ENCODE assay signal across 27 mouse cellular contexts in genomic region chr1:137576174-137576573, GRCm38 (mm10).
DNase-seq lines count a peak whose midpoint lies in the region; ATAC-seq and TF ChIP-seq lines count a peak whose summit lies in the region.
"Had no signal": no experiment of that assay in that cellular context is flagged by ENCODE, and none has a peak within 500 bp of the region (broad histone marks: within the 10 kb centered on the region; RNA-seq: fewer than 3 reads in every experiment).

No protein-coding gene starts in this region.

- no peaks in the 10 kb centered on the region for H3K9me3 ChIP-seq in heart, embryonic 11.5 days (replicated peaks; ENCODE audit: control insufficient read depth, low read length)
- no peaks in the 10 kb centered on the region for H3K9me3 ChIP-seq in lung, embryonic 16.5 days (ENCODE audit: control insufficient read depth, low read length)
- H3K9me3 ChIP-seq: embryonic facial prominence, embryonic 15.5 days; forebrain, embryonic 15.5 days; heart, embryonic 10.5 days; intestine, embryonic 15.5 days; limb, embryonic 12.5 days; lung, embryonic 15.5 days; megakaryocyte, embryonic 14.5 days; neural tube, embryonic 13.5 days had no signal

- no peaks in the 10 kb centered on the region for H3K27me3 ChIP-seq in heart, embryonic 11.5 days (ENCODE audit: control insufficient read depth, insufficient read depth, low read length)
- H3K27me3 ChIP-seq in lung, embryonic 16.5 days (ENCODE audit: control insufficient read depth, insufficient read depth, low read depth, low read length): no peaks in the 10 kb centered on the region
- H3K27me3 ChIP-seq: embryonic facial prominence, embryonic 15.5 days; forebrain, embryonic 15.5 days; intestine, embryonic 15.5 days; limb, embryonic 12.5 days; lung, embryonic 15.5 days; megakaryocyte, embryonic 14.5 days; neural tube, embryonic 13.5 days had no signal

- peak; percentile 54 for DNase-seq in heart, adult 11 months
- no peak for DNase-seq in lung, adult 2 months
- peak; percentile 39 for DNase-seq in gastrocnemius, postnatal 25 days
- DNase-seq in kidney, postnatal 4 days: peak; percentile 42 to 54
- no peak for DNase-seq in layer of hippocampus, adult 8-10 months (ENCODE audit: low spot score in 2 of 2)
- DNase-seq: adrenal gland, postnatal 36 days; cerebellum, adult 11 months; cerebellum, adult 9-11 months; layer of hippocampus, postnatal 36 days; midbrain, embryonic 14.5 days; right cerebral cortex, adult 18-20 months; thymus, adult 18-20 months; thymus, postnatal 4 days had no signal

- H3K4me1 ChIP-seq in heart, embryonic 11.5 days (ENCODE audit: control insufficient read depth, insufficient read depth, low read length): no peaks in the 10 kb centered on the region
- H3K4me1 ChIP-seq in lung, embryonic 16.5 days (replicated peaks; ENCODE audit: control insufficient read depth, insufficient read depth, low read length): no peaks in the 10 kb centered on the region; the same call in 1 of the 2 replicates
- no peaks in the 10 kb centered on the region for H3K4me1 ChIP-seq in lung, adult 2 months (ENCODE audit: control insufficient read depth, insufficient read depth, low read length)
- H3K4me1 ChIP-seq: forebrain, embryonic 15.5 days; heart, embryonic 10.5 days; intestine, embryonic 15.5 days; megakaryocyte, embryonic 14.5 days; neural tube, embryonic 13.5 days had no signal

- H3K27ac ChIP-seq in heart, embryonic 11.5 days (ENCODE audit: low read depth, low read length): no peak overlapping the region
- no peak overlapping the region for H3K27ac ChIP-seq in lung, embryonic 16.5 days (ENCODE audit: low read length)
- H3K27ac ChIP-seq: embryonic facial prominence, embryonic 15.5 days; forebrain, embryonic 15.5 days; heart, embryonic 10.5 days; intestine, embryonic 15.5 days; layer of hippocampus, adult 2 months; limb, embryonic 12.5 days; neural tube, embryonic 13.5 days had no signal

- ATAC-seq in heart, embryonic 11.5 days (replicated peaks; ENCODE audit: insufficient number of reproducible peaks, low FRiP score, low TSS enrichment): no peak
- ATAC-seq in lung, embryonic 16.5 days (ENCODE audit: low read depth): peak; percentile 68
- ATAC-seq in cerebellum, adult (ENCODE audit: insufficient number of reproducible peaks, low FRiP score, low TSS enrichment): no peak
- ATAC-seq: forebrain, embryonic 15.5 days; hindbrain, embryonic 16.5 days; intestine, embryonic 15.5 days had no signal

- H3K4me3 ChIP-seq in heart, embryonic 11.5 days (ENCODE audit: low read depth, low read length): no peak overlapping the region
- H3K4me3 ChIP-seq in lung, embryonic 16.5 days (ENCODE audit: low read length): no peak overlapping the region
- H3K4me3 ChIP-seq in lung, adult 2 months (replicated peaks; ENCODE audit: extremely low read depth, low read depth, low read length): no peak overlapping the region
- H3K4me3 ChIP-seq: embryonic facial prominence, embryonic 15.5 days; forebrain, embryonic 15.5 days; heart, embryonic 10.5 days; intestine, embryonic 15.5 days; layer of hippocampus, adult 2 months; limb, embryonic 12.5 days; lung, embryonic 15.5 days; megakaryocyte, embryonic 14.5 days; neural tube, embryonic 13.5 days had no signal

- WGBS in heart, embryonic 11.5 days (ENCODE audit: insufficient replicate concordance): 82% methylated on average over 9 of the region's 9 CpGs
- WGBS in lung, embryonic 16.5 days: 57% methylated on average over 9 of the region's 9 CpGs
- WGBS in lung, adult 2 months: 81% methylated on average over 9 of the region's 9 CpGs

- no peak overlapping the region for H3K9ac ChIP-seq in heart, embryonic 11.5 days (ENCODE audit: low read depth, low read length)
- no peak overlapping the region for H3K9ac ChIP-seq in lung, embryonic 16.5 days (ENCODE audit: low read length)
- H3K9ac ChIP-seq: embryonic facial prominence, embryonic 15.5 days; forebrain, embryonic 15.5 days; intestine, embryonic 15.5 days; limb, embryonic 12.5 days; lung, embryonic 15.5 days; neural tube, embryonic 13.5 days had no signal

- TF ChIP-seq CTCF in lung, adult 2 months (IDR thresholded peaks at IDR 0.05; ENCODE audit: insufficient read depth, low read length): no peak

- no peak overlapping the region for H3K4me2 ChIP-seq in heart, embryonic 11.5 days
- H3K4me2 ChIP-seq in lung, embryonic 16.5 days (ENCODE audit: low read depth, low read length): no peak overlapping the region
- H3K4me2 ChIP-seq: embryonic facial prominence, embryonic 15.5 days; forebrain, embryonic 15.5 days; intestine, embryonic 15.5 days; limb, embryonic 12.5 days; liver, embryonic 11.5 days; lung, embryonic 15.5 days; neural tube, embryonic 13.5 days had no signal

- no peak for TF ChIP-seq POLR2A in lung, adult 2 months (IDR thresholded peaks at IDR 0.05; ENCODE audit: borderline replicate concordance, extremely low read depth, low read depth, low read length)

- no peaks in the 10 kb centered on the region for H3K36me3 ChIP-seq in heart, embryonic 11.5 days (ENCODE audit: control insufficient read depth, insufficient read depth, low read length)
- H3K36me3 ChIP-seq in lung, embryonic 16.5 days (ENCODE audit: control insufficient read depth, insufficient read depth, low read length): no peaks in the 10 kb centered on the region
- H3K36me3 ChIP-seq: embryonic facial prominence, embryonic 15.5 days; forebrain, embryonic 15.5 days; heart, embryonic 10.5 days; intestine, embryonic 15.5 days; limb, embryonic 12.5 days; lung, embryonic 15.5 days; neural tube, embryonic 13.5 days had no signal

Comparison
In these comparisons a context has a peak if more than half of its experiments do, and no peak if none do; other contexts are left out.
1. DNase-seq: peak in heart, adult 11 months (single experiment), gastrocnemius, postnatal 25 days (single experiment) and kidney, postnatal 4 days (2 of 2); none in lung, adult 2 months (single experiment) and layer of hippocampus, adult 8-10 months (0 of 2).